Mouse (Mus musculus): ENCODE data around the gene 9030612E09Rik. TPM values are rescaled to one million over a fixed set of nuclear protein-coding genes. Genes with fewer than 3 reads are reported as not detected.

9030612E09Rik gene
- polyA plus RNA-seq, 1 experiment from 2014 or later, result 0.62 TPM

DNA sequence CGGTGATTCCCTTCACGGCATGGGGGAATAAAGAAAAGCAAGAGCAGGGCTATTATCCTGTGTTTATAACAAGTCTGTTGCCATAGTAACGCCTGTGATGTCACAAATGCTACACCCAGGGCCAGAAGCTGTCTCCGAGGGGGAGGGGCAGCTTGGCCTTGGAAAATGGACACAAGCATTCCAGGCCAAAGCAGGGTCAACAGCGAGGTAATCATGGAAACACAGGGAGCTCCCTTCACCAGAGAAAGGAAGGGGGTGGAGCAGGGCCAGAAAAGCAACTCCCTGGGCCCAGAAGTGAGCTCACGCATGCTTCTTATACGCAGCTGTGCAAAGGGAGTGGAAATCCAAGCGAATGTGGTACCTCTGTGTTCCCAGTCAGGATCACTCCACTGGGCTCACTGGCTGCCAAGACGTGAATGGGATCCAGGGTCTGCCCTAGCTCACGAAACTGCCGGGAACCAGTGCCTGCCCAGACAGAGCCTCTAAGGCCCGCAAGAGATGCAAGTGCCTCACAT lies 19.4 kb upstream of the 9030612E09Rik start:
- peak; percentile 84 for DNase-seq (ENCODE audit: low spot score)
- Histone ChIP-seq H3K4me1 (replicated peaks; ENCODE audit: insufficient read depth, low read length) (no peaks in the 10 kb centered on the region), H3K27ac (no peak overlapping the region), H3K4me3 (replicated peaks; ENCODE audit: low read depth, low read length) (no peak overlapping the region), H3K4me2 (ENCODE audit: low read length) (peak overlapping the region; percentile 23; the same call in 1 of the 2 replicates), H3K9me3 (replicated peaks; ENCODE audit: low read length) (no peaks in the 10 kb centered on the region), H3K27me3 (ENCODE audit: insufficient read depth, low read length) (no peaks in the 10 kb centered on the region), H3K9ac (ENCODE audit: low read depth, low read length) (0 out of 2 replicates have a peak overlapping the region, but pooled peaks have one; percentile 13), H3K36me3 (ENCODE audit: insufficient read depth, low read length) (no peaks in the 10 kb centered on the region)
- peak; percentile 40; the same call in 1 of the 2 replicates for ATAC-seq (replicated peaks; ENCODE audit: low FRiP score, low read depth)
- TF ChIP-seq CTCF (IDR thresholded peaks at IDR 0.05; ENCODE audit: low read depth), result no peak
- WGBS, result 23% methylated on average over 12 of the region's 12 CpGs

- WGBS, result 77% methylated on average over 5 of the region's 5 CpGs
- no peaks in the 10 kb centered on the region for H3K27me3 ChIP-seq (ENCODE audit: insufficient read depth, low read length)
- no peaks in the 10 kb centered on the region for H3K4me1 ChIP-seq (replicated peaks; ENCODE audit: insufficient read depth, low read length)
- H3K36me3 ChIP-seq (ENCODE audit: insufficient read depth, low read length), result no peaks in the 10 kb centered on the region
- no peak overlapping the region for H3K27ac ChIP-seq
- H3K4me2 ChIP-seq (ENCODE audit: low read length), result no peak overlapping the region
- no peak overlapping the region for H3K9ac ChIP-seq (ENCODE audit: low read depth, low read length)
- no peak overlapping the region for H3K4me3 ChIP-seq (replicated peaks; ENCODE audit: low read depth, low read length)
- DNase-seq (ENCODE audit: low spot score) (no peak), ATAC-seq (replicated peaks; ENCODE audit: low FRiP score, low read depth) (no peak)
- H3K9me3 ChIP-seq (replicated peaks; ENCODE audit: low read length), result no peaks in the 10 kb centered on the region
- no peak for TF ChIP-seq CTCF (IDR thresholded peaks at IDR 0.05; ENCODE audit: low read depth)
Measured at GRCm38 (mm10) chr10:43158917-43159316, 15.6 kb upstream of the 9030612E09Rik start.

DNA sequence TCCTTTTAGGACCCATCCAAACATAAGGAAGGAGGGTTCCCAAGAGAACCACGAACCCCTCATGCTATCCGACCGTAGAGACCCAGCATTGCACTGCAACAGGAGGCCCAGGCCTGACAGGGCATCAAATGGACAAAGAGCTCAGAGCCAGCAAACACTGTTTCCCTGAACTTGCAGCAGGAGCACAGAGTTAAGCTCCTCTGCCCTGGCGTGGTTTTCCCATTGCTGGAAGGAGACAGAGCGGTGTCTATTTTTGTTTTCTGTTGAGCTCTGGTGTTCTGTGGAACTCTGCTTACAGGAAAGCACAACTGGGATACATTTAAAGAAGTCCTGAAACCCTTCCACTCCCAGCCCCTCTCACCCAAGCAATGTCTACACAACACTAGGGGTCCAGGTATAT lies 15.2 kb upstream of the 9030612E09Rik start:
- DNase-seq (ENCODE audit: low spot score), result no peak
- no peak for ATAC-seq (replicated peaks; ENCODE audit: low FRiP score, low read depth)
- Histone ChIP-seq H3K9me3 (replicated peaks; ENCODE audit: low read length) (no peaks in the 10 kb centered on the region), H3K4me1 (replicated peaks; ENCODE audit: insufficient read depth, low read length) (no peaks in the 10 kb centered on the region), H3K27ac (no peak overlapping the region), H3K4me3 (replicated peaks; ENCODE audit: low read depth, low read length) (no peak overlapping the region), H3K27me3 (ENCODE audit: insufficient read depth, low read length) (no peaks in the 10 kb centered on the region), H3K9ac (ENCODE audit: low read depth, low read length) (no peak overlapping the region), H3K36me3 (ENCODE audit: insufficient read depth, low read length) (no peaks in the 10 kb centered on the region), H3K4me2 (ENCODE audit: low read length) (no peak overlapping the region)
- WGBS, result 77% methylated on average over 5 of the region's 5 CpGs
- no peak for TF ChIP-seq CTCF (IDR thresholded peaks at IDR 0.05; ENCODE audit: low read depth)

DNA sequence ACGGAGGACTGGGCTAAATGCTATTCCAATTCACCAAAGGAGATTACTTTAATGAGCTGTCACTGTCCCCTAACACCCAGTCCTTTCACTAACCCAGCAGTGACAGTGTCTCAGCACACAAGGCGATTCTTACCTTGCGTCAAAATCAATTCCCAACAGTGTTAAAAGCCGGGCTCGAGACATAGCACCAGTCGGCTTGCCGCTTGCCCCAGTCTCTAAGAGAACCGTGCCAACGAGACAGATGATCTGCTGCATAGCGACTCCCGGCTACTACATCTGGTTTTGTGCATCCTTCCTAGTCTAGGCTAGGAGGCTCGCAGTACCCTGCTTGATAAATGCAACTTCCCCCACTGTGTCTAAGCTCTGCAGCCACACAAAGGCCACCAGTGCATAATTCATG lies 12.2 kb upstream of the 9030612E09Rik start:
- DNase-seq (ENCODE audit: low spot score), result peak; percentile 46
- Histone ChIP-seq H3K4me2 (ENCODE audit: low read length) (no peak overlapping the region), H3K4me1 (replicated peaks; ENCODE audit: insufficient read depth, low read length) (no peaks in the 10 kb centered on the region), H3K9ac (ENCODE audit: low read depth, low read length) (no peak overlapping the region), H3K36me3 (ENCODE audit: insufficient read depth, low read length) (no peaks in the 10 kb centered on the region), H3K4me3 (replicated peaks; ENCODE audit: low read depth, low read length) (no peak overlapping the region), H3K27ac (no peak overlapping the region), H3K9me3 (replicated peaks; ENCODE audit: low read length) (no peaks in the 10 kb centered on the region), H3K27me3 (ENCODE audit: insufficient read depth, low read length) (no peaks in the 10 kb centered on the region)
- no peak for ATAC-seq (replicated peaks; ENCODE audit: low FRiP score, low read depth)
- TF ChIP-seq CTCF (IDR thresholded peaks at IDR 0.05; ENCODE audit: low read depth), result no peak
- 30% methylated on average over 12 of the region's 12 CpGs for WGBS

GRCm38 (mm10) chr10:43164406-43164805 lies 10.1 kb upstream of the 9030612E09Rik start:
- Histone ChIP-seq H3K36me3 (ENCODE audit: insufficient read depth, low read length) (no peaks in the 10 kb centered on the region), H3K9ac (ENCODE audit: low read depth, low read length) (no peak overlapping the region), H3K27me3 (ENCODE audit: insufficient read depth, low read length) (0 out of 2 replicates have a peak, but pooled peaks cover 2% of the 10 kb centered on the region), H3K4me2 (ENCODE audit: low read length) (no peak overlapping the region), H3K27ac (no peak overlapping the region), H3K4me3 (replicated peaks; ENCODE audit: low read depth, low read length) (no peak overlapping the region), H3K9me3 (replicated peaks; ENCODE audit: low read length) (no peaks in the 10 kb centered on the region), H3K4me1 (replicated peaks; ENCODE audit: insufficient read depth, low read length) (no peaks in the 10 kb centered on the region)
- 97% methylated on average over 2 of the region's 2 CpGs for WGBS
- ATAC-seq (replicated peaks; ENCODE audit: low FRiP score, low read depth), result no peak
- no peak for DNase-seq (ENCODE audit: low spot score)
- no peak for TF ChIP-seq CTCF (IDR thresholded peaks at IDR 0.05; ENCODE audit: low read depth)

- DNase-seq (ENCODE audit: low spot score), result no peak
- no peak overlapping the region for H3K27ac ChIP-seq
- 93% methylated on average over 1 of the region's 1 CpGs for WGBS
- TF ChIP-seq CTCF (IDR thresholded peaks at IDR 0.05; ENCODE audit: low read depth), result no peak
- no peaks in the 10 kb centered on the region for H3K4me1 ChIP-seq (replicated peaks; ENCODE audit: insufficient read depth, low read length)
- no peaks in the 10 kb centered on the region for H3K9me3 ChIP-seq (replicated peaks; ENCODE audit: low read length)
- H3K4me2 ChIP-seq (ENCODE audit: low read length), result no peak overlapping the region
- H3K9ac ChIP-seq (ENCODE audit: low read depth, low read length), result no peak overlapping the region
- H3K4me3 ChIP-seq (replicated peaks; ENCODE audit: low read depth, low read length), result no peak overlapping the region
- 0 out of 2 replicates have a peak, but pooled peaks cover 8% of the 10 kb centered on the region for H3K27me3 ChIP-seq (ENCODE audit: insufficient read depth, low read length)
- no peak for ATAC-seq (replicated peaks; ENCODE audit: low FRiP score, low read depth)
- H3K36me3 ChIP-seq (ENCODE audit: insufficient read depth, low read length), result no peaks in the 10 kb centered on the region
Measured at GRCm38 (mm10) chr10:43166146-43166545, 8.4 kb upstream of the 9030612E09Rik start.

- ATAC-seq (replicated peaks; ENCODE audit: low FRiP score, low read depth) (no peak), DNase-seq (ENCODE audit: low spot score) (no peak)
- Histone ChIP-seq H3K4me2 (ENCODE audit: low read length) (no peak overlapping the region), H3K36me3 (ENCODE audit: insufficient read depth, low read length) (no peaks in the 10 kb centered on the region), H3K4me3 (replicated peaks; ENCODE audit: low read depth, low read length) (no peak overlapping the region), H3K9ac (ENCODE audit: low read depth, low read length) (no peak overlapping the region), H3K4me1 (replicated peaks; ENCODE audit: insufficient read depth, low read length) (no peaks in the 10 kb centered on the region), H3K9me3 (replicated peaks; ENCODE audit: low read length) (no peaks in the 10 kb centered on the region), H3K27ac (no peak overlapping the region), H3K27me3 (ENCODE audit: insufficient read depth, low read length) (0 out of 2 replicates have a peak, but pooled peaks cover 10% of the 10 kb centered on the region)
- no peak for TF ChIP-seq CTCF (IDR thresholded peaks at IDR 0.05; ENCODE audit: low read depth)
- WGBS, result 94% methylated on average over 3 of the region's 3 CpGs
Measured at GRCm38 (mm10) chr10:43166817-43167216, 7.7 kb upstream of the 9030612E09Rik start.

Data from kidney, postnatal 0 days (tissue).